11 mouse cellular contexts compared by ENCODE assay signal in the genomic region with DNA sequence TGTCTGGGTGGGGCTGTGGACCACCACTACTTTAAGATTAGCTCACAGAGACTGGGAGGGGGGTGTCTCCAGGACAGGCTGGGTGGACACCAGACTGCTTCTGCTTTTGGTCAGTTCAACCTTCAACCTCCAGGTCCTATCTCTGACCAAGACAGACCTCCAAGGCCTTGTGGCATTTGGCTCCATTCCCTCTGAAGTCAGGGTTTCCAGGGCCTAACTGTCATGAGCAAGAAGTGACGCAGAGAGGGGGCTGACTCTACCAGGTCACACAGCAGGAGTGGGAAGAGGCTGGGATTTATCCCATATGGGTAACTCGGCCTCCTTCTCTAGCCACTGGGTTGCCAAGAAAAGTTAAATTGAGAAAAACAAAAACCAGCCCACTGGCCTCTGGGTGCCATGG. TPM values are rescaled to one million over a fixed set of nuclear protein-coding genes. Genes with fewer than 3 reads are reported as not detected.
DNase-seq lines count a peak whose midpoint lies in the region; ATAC-seq lines count a peak whose summit lies in the region.
"Had no signal": no experiment of that assay in that cellular context is flagged by ENCODE, and none has a peak within 500 bp of the region (broad histone marks: within the 10 kb centered on the region; RNA-seq: fewer than 3 reads in every experiment).

No protein-coding gene starts in this region.

- H3K27me3 ChIP-seq in heart, embryonic 14.5 days (ENCODE audit: control insufficient read depth, insufficient read depth, low read length) = no peaks in the 10 kb centered on the region
- H3K27me3 ChIP-seq in hindbrain, embryonic 16.5 days (replicated peaks; ENCODE audit: control insufficient read depth, insufficient read depth, low read length) = no peaks in the 10 kb centered on the region
- no peaks in the 10 kb centered on the region for H3K27me3 ChIP-seq in midbrain, embryonic 14.5 days (ENCODE audit: control insufficient read depth, insufficient read depth, low read length)

- intact Hi-C loops in heart, postnatal 25 days (cut with DNase I) = no loop called here

- H3K4me3 ChIP-seq in heart, embryonic 14.5 days (ENCODE audit: control insufficient read depth in 1 of 2, insufficient read depth in 1 of 2, low read depth in 1 of 2, low read length in 2 of 2) = 0 out of 4 replicates have a peak overlapping the region, but pooled peaks of 1 of the 2 experiments have one; percentile 88
- no peak overlapping the region for H3K4me3 ChIP-seq in hindbrain, embryonic 16.5 days (ENCODE audit: low read length)
- peak overlapping the region; percentile 72 for H3K4me3 ChIP-seq in midbrain, embryonic 14.5 days (replicated peaks; ENCODE audit: low read depth, low read length)

- DNase-seq in heart, postnatal 25 days (ENCODE audit: low spot score) = no peak
- DNase-seq in adrenal gland, postnatal 36 days = peak; percentile 77 to 86
- no peak for DNase-seq in midbrain, embryonic 14.5 days
- DNase-seq in lung, postnatal 14 days = no peak
- no peak for DNase-seq in right cerebral cortex, postnatal 4 days
- DNase-seq in cerebellum, adult 18-20 months = no peak

- 76% methylated on average over 2 of the region's 2 CpGs for WGBS in heart, embryonic 14.5 days
- 49% methylated on average over 2 of the region's 2 CpGs for WGBS in hindbrain, embryonic 16.5 days
- 67% methylated on average over 2 of the region's 2 CpGs for WGBS in midbrain, embryonic 14.5 days

- H3K9me3 ChIP-seq in heart, embryonic 14.5 days (ENCODE audit: control insufficient read depth, low read length) = no peaks in the 10 kb centered on the region
- no peaks in the 10 kb centered on the region for H3K9me3 ChIP-seq in hindbrain, embryonic 16.5 days (ENCODE audit: control insufficient read depth, low read length)
- H3K9me3 ChIP-seq in midbrain, embryonic 14.5 days (ENCODE audit: control insufficient read depth, low read length) = no peaks in the 10 kb centered on the region

- peak overlapping the region; percentile 95 for H3K4me2 ChIP-seq in heart, embryonic 14.5 days (ENCODE audit: low read length)
- peak overlapping the region; percentile 96 for H3K4me2 ChIP-seq in hindbrain, embryonic 16.5 days (ENCODE audit: low read length)
- H3K4me2 ChIP-seq in midbrain, embryonic 14.5 days (ENCODE audit: low read length) = peak overlapping the region; percentile 88

- H3K27ac ChIP-seq in heart, embryonic 14.5 days (replicated peaks in 1 of 2; ENCODE audit: control insufficient read depth in 1 of 2, insufficient read depth in 1 of 2, low read depth in 2 of 2, low read length in 2 of 2) = no peak overlapping the region
- H3K27ac ChIP-seq in hindbrain, embryonic 16.5 days (ENCODE audit: low read depth, low read length) = no peak overlapping the region
- peak overlapping the region; percentile 75 for H3K27ac ChIP-seq in midbrain, embryonic 14.5 days (replicated peaks; ENCODE audit: low read depth, low read length)

- no peak for ATAC-seq in heart, embryonic 14.5 days (ENCODE audit: insufficient number of reproducible peaks, insufficient read depth, low FRiP score, low read depth)
- no peak for ATAC-seq in hindbrain, embryonic 16.5 days
- ATAC-seq in midbrain, embryonic 14.5 days (ENCODE audit: low FRiP score, low TSS enrichment) = no peak
- ATAC-seq: activated CD4-positive, CD25-positive, alpha-beta regulatory T cell, adult 4 months had no signal

- peaks cover 37% of the 10 kb centered on the region for H3K36me3 ChIP-seq in heart, embryonic 14.5 days (ENCODE audit: control insufficient read depth, insufficient read depth, low read length)
- H3K36me3 ChIP-seq in hindbrain, embryonic 16.5 days (ENCODE audit: control insufficient read depth, insufficient read depth, low read length) = no peaks in the 10 kb centered on the region
- H3K36me3 ChIP-seq in midbrain, embryonic 14.5 days (ENCODE audit: control insufficient read depth, insufficient read depth, low read length) = peaks cover 10% of the 10 kb centered on the region; the same call in 1 of the 2 replicates

- peaks cover 15 to 23% of the 10 kb centered on the region in 2 experiments for H3K4me1 ChIP-seq in heart, embryonic 14.5 days (ENCODE audit: control insufficient read depth in 2 of 2, insufficient read depth in 2 of 2, low read length in 2 of 2)
- H3K4me1 ChIP-seq in hindbrain, embryonic 16.5 days (ENCODE audit: control insufficient read depth, insufficient read depth, low read depth, low read length) = peaks cover 9% of the 10 kb centered on the region
- peaks cover 24% of the 10 kb centered on the region for H3K4me1 ChIP-seq in midbrain, embryonic 14.5 days (ENCODE audit: control insufficient read depth, insufficient read depth, low read length)

- peak overlapping the region; percentile 95 for H3K9ac ChIP-seq in heart, embryonic 14.5 days (ENCODE audit: low read length)
- no peak overlapping the region for H3K9ac ChIP-seq in hindbrain, embryonic 16.5 days (ENCODE audit: low read depth, low read length)
- H3K9ac ChIP-seq in midbrain, embryonic 14.5 days (replicated peaks; ENCODE audit: low read length) = peak overlapping the region; percentile 10; the same call in 1 of the 2 replicates

RNA-seq across cellular contexts. Expression of a gene that starts 2.4 kb away (rescaled TPM):
- polyA plus RNA-seq in heart, embryonic 14.5 days (2014; fragmentation: Nextera tagmentation; extraction: Ambion mirVana) = 39.7 and 46.6 TPM in 2 replicates
- total RNA-seq in heart, postnatal 25 days (2021) = 10 to 100 TPM; 46.8 to 47.5 TPM
- 100 to 1,000 TPM; 138 to 139 TPM for total RNA-seq in adrenal gland, postnatal 36 days (2021)
- polyA plus RNA-seq in hindbrain, embryonic 16.5 days (2015; fragmentation: Nextera tagmentation; extraction: Ambion mirVana) = 78.3 and 87.6 TPM in 2 replicates
- 86.9 and 95.8 TPM in 2 replicates for polyA plus RNA-seq in midbrain, embryonic 14.5 days (2014; fragmentation: Nextera tagmentation; extraction: Ambion mirVana)

RNA-seq across cellular contexts. Expression of a gene that starts 15.3 kb away (rescaled TPM):
- polyA plus RNA-seq in heart, embryonic 14.5 days (2014; fragmentation: Nextera tagmentation; extraction: Ambion mirVana) = 316 and 334 TPM in 2 replicates
- 10 to 100 TPM; 60.6 to 62.9 TPM for total RNA-seq in heart, postnatal 25 days (2021)
- 10 to 100 TPM; 74.3 to 84.4 TPM for total RNA-seq in adrenal gland, postnatal 36 days (2021)
- 168 and 169 TPM in 2 replicates for polyA plus RNA-seq in hindbrain, embryonic 16.5 days (2015; fragmentation: Nextera tagmentation; extraction: Ambion mirVana)
- 175 and 201 TPM in 2 replicates for polyA plus RNA-seq in midbrain, embryonic 14.5 days (2014; fragmentation: Nextera tagmentation; extraction: Ambion mirVana)

RNA-seq across cellular contexts. Expression of a gene that starts 25.5 kb away (rescaled TPM):
- 1.1 TPM in 2 replicates for polyA plus RNA-seq in heart, embryonic 14.5 days (2014; fragmentation: Nextera tagmentation; extraction: Ambion mirVana)
- under 1 TPM; 0.56 to 0.73 TPM for total RNA-seq in heart, postnatal 25 days (2021)
- 1 to 10 TPM; 5.0 to 6.0 TPM for total RNA-seq in adrenal gland, postnatal 36 days (2021)
- 0.11 and 0.48 TPM in 2 replicates for polyA plus RNA-seq in hindbrain, embryonic 16.5 days (2015; fragmentation: Nextera tagmentation; extraction: Ambion mirVana)
- 0.16 and 0.20 TPM in 2 replicates for polyA plus RNA-seq in midbrain, embryonic 14.5 days (2014; fragmentation: Nextera tagmentation; extraction: Ambion mirVana)
- total RNA-seq: layer of hippocampus, postnatal 10 days had no signal
- polyA plus RNA-seq: activated CD4-positive, CD25-positive, alpha-beta regulatory T cell, adult 4 months; erythroblast, embryonic 14.5 days had no signal

RNA-seq across cellular contexts. Expression of a gene that starts 41.0 kb away (rescaled TPM):
- 122 and 137 TPM in 2 replicates for polyA plus RNA-seq in heart, embryonic 14.5 days (2014; fragmentation: Nextera tagmentation; extraction: Ambion mirVana)
- 100 to 1,000 TPM; 136 to 141 TPM for total RNA-seq in heart, postnatal 25 days (2021)
- 100 to 1,000 TPM; 219 to 227 TPM for total RNA-seq in adrenal gland, postnatal 36 days (2021)
- polyA plus RNA-seq in hindbrain, embryonic 16.5 days (2015; fragmentation: Nextera tagmentation; extraction: Ambion mirVana) = 60.0 and 69.0 TPM in 2 replicates
- 104 and 119 TPM in 2 replicates for polyA plus RNA-seq in midbrain, embryonic 14.5 days (2014; fragmentation: Nextera tagmentation; extraction: Ambion mirVana)

RNA-seq across cellular contexts. Expression of a gene that starts 41.8 kb away (rescaled TPM):
- 1.3 and 3.2 TPM in 2 replicates for polyA plus RNA-seq in heart, embryonic 14.5 days (2014; fragmentation: Nextera tagmentation; extraction: Ambion mirVana)
- 1 to 10 TPM; 1.4 to 1.5 TPM for total RNA-seq in heart, postnatal 25 days (2021)
- 1 to 10 TPM; 2.1 to 2.6 TPM for total RNA-seq in adrenal gland, postnatal 36 days (2021)
- polyA plus RNA-seq in hindbrain, embryonic 16.5 days (2015; fragmentation: Nextera tagmentation; extraction: Ambion mirVana) = 1.1 and 1.6 TPM in 2 replicates
- polyA plus RNA-seq in midbrain, embryonic 14.5 days (2014; fragmentation: Nextera tagmentation; extraction: Ambion mirVana) = 0.34 and 1.1 TPM in 2 replicates

Comparison
In these comparisons a context has a peak if more than half of its experiments do, and no peak if none do; other contexts are left out.
1. DNase-seq: peak in adrenal gland, postnatal 36 days (2 of 2); none in heart, postnatal 25 days (single experiment), midbrain, embryonic 14.5 days (single experiment), lung, postnatal 14 days (single experiment), right cerebral cortex, postnatal 4 days (single experiment) and cerebellum, adult 18-20 months (0 of 2).
2. Peak in every context shown above with its lines, with median percentiles within 50 percentile points of each other: H3K4me2 ChIP-seq.